Mouse (Mus musculus): ENCODE data around the gene Olfr361.

- TF ChIP-seq RCOR1 (conservative IDR thresholded peaks at IDR 0.05; ENCODE audit: low read depth, low read length) (no peak), USF2 (conservative IDR thresholded peaks at IDR 0.05; ENCODE audit: low read depth, low read length) (no peak), KAT2A (IDR thresholded peaks at IDR 0.05; ENCODE audit: insufficient replicate concordance, low read length) (no peak), EP300 (IDR thresholded peaks at IDR 0.05; ENCODE audit: low read length) (no peak), RAD21 (IDR thresholded peaks at IDR 0.05; ENCODE audit: low read depth, low read length) (no peak), PAX5 (IDR thresholded peaks at IDR 0.05; ENCODE audit: low read length) (no peak)
Observed at GRCm38 (mm10) chr2:37117810-37118209, 28.7 kb upstream of the Olfr361 start, which contains the start of gene Olfr362.
